Mouse (Mus musculus) olfactory bulb, adult 2 months (tissue): ENCODE data around the gene Rasal2.

Experiments used
- CTCF ChIP-seq: fragments of 200-500 bp; IDR thresholded peaks from 2 replicates; pipeline ENCODE4 v1.5.1; 2012; ENCODE audit warnings: low read depth, mild to moderate bottlenecking, low read length, moderate library complexity; ENCODE audit not compliant: insufficient read depth
- POLR2A ChIP-seq: fragments of 200-500 bp; IDR thresholded peaks from 2 replicates; pipeline ENCODE4 v1.6.1; 2012; ENCODE audit warnings: mild to moderate bottlenecking, low read depth, low read length, moderate library complexity; ENCODE audit not compliant: insufficient read depth

DNA sequence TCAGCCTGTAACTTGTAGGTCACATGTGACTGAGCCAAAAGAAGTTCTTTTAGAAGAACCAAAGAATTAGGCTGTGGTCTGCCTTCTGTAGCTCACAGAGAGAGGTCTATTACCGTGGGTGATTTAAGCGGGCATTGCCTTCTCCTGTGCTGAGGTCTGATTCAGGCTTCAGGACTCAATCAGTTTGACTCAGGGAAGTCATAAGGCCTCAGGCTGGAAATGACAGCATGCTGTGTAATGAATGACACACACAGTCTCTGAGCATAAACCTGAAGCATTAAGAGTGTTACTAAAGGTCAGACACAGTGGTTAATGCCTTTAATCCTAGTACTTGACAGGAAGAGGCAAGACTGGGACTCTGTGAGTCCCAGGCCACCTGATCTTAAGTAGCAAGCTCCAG is 31.7 kb downstream of the Rasal2 start:
- no peak for TF ChIP-seq CTCF
- no peak for TF ChIP-seq POLR2A
